8 mouse cellular contexts compared by ENCODE assay signal in genomic region chr2:38621610-38622021, GRCm38 (mm10). TPM values are rescaled to one million over a fixed set of nuclear protein-coding genes. Genes with fewer than 3 reads are reported as not detected.
DNase-seq lines count a peak whose midpoint lies in the region; ATAC-seq and TF ChIP-seq lines count a peak whose summit lies in the region.

No protein-coding gene starts in this region.

- intact Hi-C loops in left cerebral cortex, postnatal 10 days (cut with DNase I) = no loop called here

- H3K27me3 ChIP-seq in liver, postnatal 0 days (ENCODE audit: insufficient read depth, low read length) = no peaks in the 10 kb centered on the region
- no peaks in the 10 kb centered on the region for H3K27me3 ChIP-seq in hindbrain, embryonic 12.5 days

- H3K27ac ChIP-seq in liver, postnatal 0 days (ENCODE audit: low read depth) = no peak overlapping the region
- peak overlapping the region; percentile 86 for H3K27ac ChIP-seq in hindbrain, embryonic 12.5 days

- H3K4me3 ChIP-seq in liver, postnatal 0 days (ENCODE audit: low read depth, low read length) = no peak overlapping the region
- H3K4me3 ChIP-seq in hindbrain, embryonic 12.5 days = no peak overlapping the region

- no peak for DNase-seq in liver, postnatal 0 days
- no peak for DNase-seq in liver
- DNase-seq in cerebellum, adult 11-12 months = peak; percentile 61
- peak; percentile 28 to 40 for DNase-seq in left cerebral cortex, postnatal 10 days (ENCODE audit: extremely low spot score in 1 of 2, low spot score in 2 of 2)
- DNase-seq in right cerebral cortex, adult 2 months (ENCODE audit: low spot score in 2 of 2) = peak; percentile 50 to 54
- DNase-seq in urinary bladder, postnatal 14 days (ENCODE audit: low spot score) = no peak
- no peak for DNase-seq in urinary bladder, adult 2 months (ENCODE audit: low spot score)

- no peak overlapping the region for H3K9ac ChIP-seq in liver, postnatal 0 days (replicated peaks)
- no peak overlapping the region for H3K9ac ChIP-seq in hindbrain, embryonic 12.5 days

- TF ChIP-seq CTCF in liver, postnatal 0 days (IDR thresholded peaks at IDR 0.05; ENCODE audit: low read depth) = peak; percentile 22; the same call in 1 of the 2 replicates

- WGBS in liver, postnatal 0 days (ENCODE audit: insufficient replicate concordance) = 75% methylated on average over 6 of the region's 6 CpGs
- 45% methylated on average over 6 of the region's 6 CpGs for WGBS in hindbrain, embryonic 12.5 days

- no peak for TF ChIP-seq EP300 in liver, postnatal 0 days (IDR thresholded peaks at IDR 0.05; ENCODE audit: low read depth)

- H3K36me3 ChIP-seq in liver, postnatal 0 days (replicated peaks; ENCODE audit: insufficient read depth, low read length) = peaks cover 14% of the 10 kb centered on the region; the same call in 1 of the 2 replicates
- H3K36me3 ChIP-seq in hindbrain, embryonic 12.5 days = peaks cover 7% of the 10 kb centered on the region; the same call in 1 of the 2 replicates

- peaks cover 3% of the 10 kb centered on the region for H3K4me1 ChIP-seq in liver, postnatal 0 days (ENCODE audit: insufficient read depth)
- peaks cover 25% of the 10 kb centered on the region for H3K4me1 ChIP-seq in hindbrain, embryonic 12.5 days

- ATAC-seq in liver, postnatal 0 days = no peak
- peak; percentile 92 for ATAC-seq in hindbrain, embryonic 12.5 days (ENCODE audit: low FRiP score)

- H3K4me2 ChIP-seq in liver, postnatal 0 days (ENCODE audit: low read depth, low read length) = no peak overlapping the region
- H3K4me2 ChIP-seq in hindbrain, embryonic 12.5 days (replicated peaks) = no peak overlapping the region

- no peaks in the 10 kb centered on the region for H3K9me3 ChIP-seq in liver, postnatal 0 days (ENCODE audit: low read length)
- no peaks in the 10 kb centered on the region for H3K9me3 ChIP-seq in hindbrain, embryonic 12.5 days (replicated peaks)

RNA-seq across cellular contexts. Expression of gene Psmb7, which starts 22.3 kb away (rescaled TPM):
- polyA plus RNA-seq in liver, postnatal 0 days (2015; fragmentation: Nextera tagmentation; extraction: Ambion mirVana) = 112 and 120 TPM in 2 replicates
- polyA plus RNA-seq in hindbrain, embryonic 12.5 days (2016; fragmentation: Nextera tagmentation; extraction: Ambion mirVana) = 267 and 272 TPM in 2 replicates
- 100 to 1,000 TPM; 256 TPM for total RNA-seq in left cerebral cortex, postnatal 10 days (2021)
- 178 and 196 TPM in 2 replicates for polyA plus RNA-seq in urinary bladder, adult 2 months (2012; rRNA removed)

Comparison
In these comparisons a context has a peak if more than half of its experiments do, and no peak if none do; other contexts are left out.
1. DNase-seq: peak in cerebellum, adult 11-12 months (single experiment), left cerebral cortex, postnatal 10 days (2 of 2) and right cerebral cortex, adult 2 months (2 of 2); none in liver, postnatal 0 days (single experiment), liver (single experiment), urinary bladder, postnatal 14 days (single experiment) and urinary bladder, adult 2 months (single experiment).